Mouse (Mus musculus): Measurements from ENCODE around the gene Pnpt1. TPM values are rescaled to one million over a fixed set of nuclear protein-coding genes. Genes with fewer than 3 reads are reported as not detected.

Pnpt1 gene
- 10 to 100 TPM; 32.4 to 48.5 TPM for total RNA-seq (2021)
- long read RNA-seq, experiment 1, transcript Pnpt1-201 (28 exons, 2,707 nt) = major isoform, 44 of 57 reads
- long read RNA-seq, experiment 1, partial matches to known transcripts = 1 of 57 reads
- long read RNA-seq, experiment 1, other reads (novel, unspliced or antisense) = 12 of 57 reads
- long read RNA-seq, experiment 2, transcript Pnpt1-201 (28 exons, 2,707 nt) = major isoform, 121 of 161 reads
- long read RNA-seq, experiment 2, partial matches to known transcripts = 3 of 161 reads
- long read RNA-seq, experiment 2, other reads (novel, unspliced or antisense) = 37 of 161 reads

GRCm38 (mm10) chr11:29130385-29131355, at the start of gene Pnpt1:
Gene Pnpt1 (plus strand): TSS chr11:29130744.
- peak; percentile 79 to 81 for DNase-seq (ENCODE audit: low spot score in 2 of 2)

- DNase-seq (ENCODE audit: low spot score in 2 of 2) = no peak
Measured at GRCm38 (mm10) chr11:29092403-29092802, 38.1 kb upstream of the Pnpt1 start.

- no peak for DNase-seq (ENCODE audit: low spot score in 2 of 2)
Measured at GRCm38 (mm10) chr11:29098926-29099325, 31.6 kb upstream of the Pnpt1 start.

GRCm38 (mm10) chr11:29129862-29130384, 621 bp upstream of the Pnpt1 start:
- no peak for DNase-seq (ENCODE audit: low spot score in 2 of 2)

- DNase-seq (ENCODE audit: low spot score in 2 of 2) = no peak
Measured at GRCm38 (mm10) chr11:29140671-29141070, 10.1 kb downstream of the Pnpt1 start.

GRCm38 (mm10) chr11:29148901-29149300, 18.4 kb downstream of the Pnpt1 start:
- DNase-seq (ENCODE audit: low spot score in 2 of 2) = no peak

GRCm38 (mm10) chr11:29163569-29163968, 33.0 kb downstream of the Pnpt1 start:
- DNase-seq (ENCODE audit: low spot score in 2 of 2) = no peak

- DNase-seq (ENCODE audit: low spot score in 2 of 2) = peak; percentile 28 to 40
Measured at GRCm38 (mm10) chr11:29171959-29172391, 41.4 kb downstream of the Pnpt1 start.

- DNase-seq (ENCODE audit: low spot score in 2 of 2) = peak; percentile 92 to 93
Measured at GRCm38 (mm10) chr11:29172563-29173124, 42.1 kb downstream of the Pnpt1 start, which contains the start of gene Ppp4r3b. Gene Ppp4r3b (plus strand): TSS chr11:29172890.

GRCm38 (mm10) chr11:29173125-29173631, 42.6 kb downstream of the Pnpt1 start:
- peak in 1 of 2 experiments; percentile 51 for DNase-seq (ENCODE audit: low spot score in 2 of 2)

GRCm38 (mm10) chr11:29173706-29174436, 43.3 kb downstream of the Pnpt1 start:
- no peak for DNase-seq (ENCODE audit: low spot score in 2 of 2)

GRCm38 (mm10) chr11:29179319-29179718, 48.8 kb downstream of the Pnpt1 start:
- no peak for DNase-seq (ENCODE audit: low spot score in 2 of 2)

GRCm38 (mm10) chr11:29180657-29181056, 50.1 kb downstream of the Pnpt1 start:
- DNase-seq (ENCODE audit: low spot score in 2 of 2) = no peak

- DNase-seq (ENCODE audit: low spot score in 2 of 2) = no peak
Measured at GRCm38 (mm10) chr11:29181751-29182150, 51.2 kb downstream of the Pnpt1 start.

- DNase-seq (ENCODE audit: low spot score in 2 of 2) = no peak
Measured at GRCm38 (mm10) chr11:29188981-29189380, 58.4 kb downstream of the Pnpt1 start.

- DNase-seq (ENCODE audit: low spot score in 2 of 2) = no peak
Measured at GRCm38 (mm10) chr11:29203653-29204052, 73.1 kb downstream of the Pnpt1 start.

GRCm38 (mm10) chr11:29209774-29210173, 79.2 kb downstream of the Pnpt1 start:
- no peak for DNase-seq (ENCODE audit: low spot score in 2 of 2)
